18 mouse cellular contexts compared by ENCODE assay signal in the genomic region with DNA sequence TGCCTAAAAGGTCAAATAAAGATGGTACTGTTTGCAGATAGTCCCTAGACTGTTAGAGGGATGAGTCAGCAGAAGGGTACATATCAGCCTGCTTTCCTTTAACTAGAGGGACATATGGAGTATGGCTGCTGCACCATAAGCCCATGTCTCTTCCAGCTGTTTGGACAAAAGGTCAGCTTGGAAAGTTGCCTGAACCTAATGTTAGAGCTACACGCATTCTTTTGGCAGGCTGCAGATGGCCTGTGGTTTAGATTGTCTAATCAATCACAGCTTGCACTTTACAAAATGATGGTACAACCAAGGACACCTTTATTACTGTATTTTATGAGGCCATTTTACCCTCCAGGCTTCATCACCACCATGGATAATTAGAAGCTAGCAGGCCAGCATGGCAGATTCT.
A peak's percentile ranks its signal among the peaks of the same experiment; 100 is the strongest.
DNase-seq lines count a peak whose midpoint lies in the region; ATAC-seq and TF ChIP-seq lines count a peak whose summit lies in the region.
"Had no signal": no experiment of that assay in that cellular context is flagged by ENCODE, and none has a peak within 500 bp of the region (broad histone marks: within the 10 kb centered on the region; RNA-seq: fewer than 3 reads in every experiment).

No protein-coding gene starts in this region.

- no peak for DNase-seq in hindbrain, embryonic 11.5 days (ENCODE audit: low spot score)
- peak; percentile 14 for DNase-seq in limb, embryonic 14.5 days (ENCODE audit: low spot score)
- DNase-seq in limb, embryonic 10.5 days (ENCODE audit: low spot score), result no peak
- DNase-seq in brain, embryonic 14.5 days (ENCODE audit: low read depth), result peak; percentile 38
- peak; percentile 47 for DNase-seq in hindbrain, postnatal 0 days (ENCODE audit: low spot score)
- DNase-seq in urinary bladder, postnatal 10 days (ENCODE audit: low spot score), result no peak
- DNase-seq: cerebellum, adult 11 months; gastrocnemius, postnatal 25 days; heart, postnatal 10 days; kidney, postnatal 14 days; liver; liver, postnatal 0 days; right cerebral cortex, postnatal 14 days; thymus, postnatal 36 days had no signal

- no peaks in the 10 kb centered on the region for H3K36me3 ChIP-seq in hindbrain, embryonic 13.5 days
- H3K36me3 ChIP-seq in hindbrain, embryonic 11.5 days (ENCODE audit: control insufficient read depth, insufficient read depth, low read length), result no peaks in the 10 kb centered on the region
- H3K36me3 ChIP-seq in limb, embryonic 14.5 days (ENCODE audit: control insufficient read depth, insufficient read depth, low read length), result no peaks in the 10 kb centered on the region
- no peaks in the 10 kb centered on the region for H3K36me3 ChIP-seq in limb, embryonic 10.5 days
- H3K36me3 ChIP-seq in hindbrain, postnatal 0 days (ENCODE audit: insufficient read depth, low read length), result no peaks in the 10 kb centered on the region
- H3K36me3 ChIP-seq: G1E; midbrain, embryonic 15.5 days had no signal

- ATAC-seq in hindbrain, embryonic 13.5 days (ENCODE audit: low FRiP score), result peak; percentile 54; the same call in 1 of the 2 replicates
- no peak for ATAC-seq in hindbrain, embryonic 11.5 days (ENCODE audit: low FRiP score)
- ATAC-seq in limb, embryonic 14.5 days (ENCODE audit: low FRiP score, low read depth), result no peak
- peak; percentile 27; the same call in 1 of the 2 replicates for ATAC-seq in hindbrain, postnatal 0 days
- ATAC-seq: CD4-positive, CD25-positive, alpha-beta regulatory T cell, adult 4 months; liver, postnatal 0 days; midbrain, embryonic 15.5 days had no signal

- no peak overlapping the region for H3K9ac ChIP-seq in hindbrain, embryonic 13.5 days
- no peak overlapping the region for H3K9ac ChIP-seq in hindbrain, embryonic 11.5 days (ENCODE audit: low read depth, low read length)
- H3K9ac ChIP-seq in limb, embryonic 14.5 days (ENCODE audit: low read depth, low read length, severe bottlenecking), result no peak overlapping the region
- H3K9ac ChIP-seq in hindbrain, postnatal 0 days (replicated peaks; ENCODE audit: low read length), result no peak overlapping the region
- H3K9ac ChIP-seq: liver, postnatal 0 days; midbrain, embryonic 15.5 days had no signal

- H3K4me1 ChIP-seq in hindbrain, embryonic 13.5 days (replicated peaks), result no peaks in the 10 kb centered on the region; the same call in 1 of the 2 replicates
- H3K4me1 ChIP-seq in hindbrain, embryonic 11.5 days (replicated peaks; ENCODE audit: control insufficient read depth, insufficient read depth, low read length), result no peaks in the 10 kb centered on the region
- H3K4me1 ChIP-seq in limb, embryonic 14.5 days (ENCODE audit: control insufficient read depth, insufficient read depth, low read length), result no peaks in the 10 kb centered on the region
- no peaks in the 10 kb centered on the region for H3K4me1 ChIP-seq in limb, embryonic 10.5 days
- H3K4me1 ChIP-seq in hindbrain, postnatal 0 days (ENCODE audit: insufficient read depth, low read length), result no peaks in the 10 kb centered on the region
- H3K4me1 ChIP-seq: midbrain, embryonic 15.5 days had no signal

- WGBS in hindbrain, embryonic 13.5 days, result 62% methylated on average over 1 of the region's 1 CpGs
- WGBS in hindbrain, embryonic 11.5 days, result 73% methylated on average over 1 of the region's 1 CpGs
- WGBS in limb, embryonic 14.5 days, result 17% methylated on average over 1 of the region's 1 CpGs
- WGBS in limb, embryonic 10.5 days, result 57% methylated on average over 1 of the region's 1 CpGs
- WGBS in hindbrain, postnatal 0 days, result 52% methylated on average over 1 of the region's 1 CpGs

- no peak overlapping the region for H3K4me2 ChIP-seq in hindbrain, embryonic 13.5 days
- no peak overlapping the region for H3K4me2 ChIP-seq in hindbrain, embryonic 11.5 days (replicated peaks; ENCODE audit: low read depth, low read length)
- no peak overlapping the region for H3K4me2 ChIP-seq in limb, embryonic 14.5 days (replicated peaks; ENCODE audit: low read depth, low read length, severe bottlenecking)
- no peak overlapping the region for H3K4me2 ChIP-seq in hindbrain, postnatal 0 days (ENCODE audit: low read depth, low read length)
- H3K4me2 ChIP-seq: midbrain, embryonic 15.5 days had no signal

- H3K27ac ChIP-seq in hindbrain, embryonic 13.5 days, result no peak overlapping the region
- no peak overlapping the region for H3K27ac ChIP-seq in hindbrain, embryonic 11.5 days (ENCODE audit: low read depth, low read length)
- H3K27ac ChIP-seq in limb, embryonic 14.5 days (replicated peaks; ENCODE audit: low read depth, low read length), result no peak overlapping the region
- no peak overlapping the region for H3K27ac ChIP-seq in limb, embryonic 10.5 days
- no peak overlapping the region for H3K27ac ChIP-seq in hindbrain, postnatal 0 days
- H3K27ac ChIP-seq: midbrain, embryonic 15.5 days had no signal

- no peaks in the 10 kb centered on the region for H3K9me3 ChIP-seq in hindbrain, embryonic 13.5 days
- no peaks in the 10 kb centered on the region for H3K9me3 ChIP-seq in hindbrain, embryonic 11.5 days (ENCODE audit: control insufficient read depth, low read length)
- H3K9me3 ChIP-seq in limb, embryonic 14.5 days (ENCODE audit: control insufficient read depth, low read length), result no peaks in the 10 kb centered on the region
- no peaks in the 10 kb centered on the region for H3K9me3 ChIP-seq in limb, embryonic 10.5 days (replicated peaks)
- no peaks in the 10 kb centered on the region for H3K9me3 ChIP-seq in hindbrain, postnatal 0 days (ENCODE audit: low read length)
- H3K9me3 ChIP-seq: G1E; midbrain, embryonic 15.5 days had no signal

- no peak for TF ChIP-seq POLR2A in limb, embryonic 14.5 days (IDR thresholded peaks at IDR 0.05; ENCODE audit: borderline replicate concordance, extremely low read depth, insufficient read depth, insufficient read length)
- no peak for TF ChIP-seq POLR2A in brain, embryonic 14.5 days (IDR thresholded peaks at IDR 0.05; ENCODE audit: borderline replicate concordance, extremely low read depth, insufficient read depth, insufficient read length, poor library complexity, severe bottlenecking)

- no peak for TF ChIP-seq CTCF in brain, embryonic 14.5 days (IDR thresholded peaks at IDR 0.05; ENCODE audit: borderline replicate concordance, extremely low read depth, insufficient read depth, insufficient read length)
- no peak for TF ChIP-seq CTCF in hindbrain, postnatal 0 days (IDR thresholded peaks at IDR 0.05; ENCODE audit: low read depth)

- H3K27me3 ChIP-seq in hindbrain, embryonic 13.5 days, result no peaks in the 10 kb centered on the region
- H3K27me3 ChIP-seq in hindbrain, embryonic 11.5 days (ENCODE audit: control insufficient read depth, insufficient read depth, low read length), result no peaks in the 10 kb centered on the region
- no peaks in the 10 kb centered on the region for H3K27me3 ChIP-seq in limb, embryonic 14.5 days (ENCODE audit: control insufficient read depth, insufficient read depth, low read length)
- no peaks in the 10 kb centered on the region for H3K27me3 ChIP-seq in limb, embryonic 10.5 days (ENCODE audit: low read depth, poor library complexity, severe bottlenecking)
- no peaks in the 10 kb centered on the region for H3K27me3 ChIP-seq in hindbrain, postnatal 0 days (ENCODE audit: insufficient read depth, low read length)
- H3K27me3 ChIP-seq: midbrain, embryonic 15.5 days had no signal

- no peak overlapping the region for H3K4me3 ChIP-seq in hindbrain, embryonic 13.5 days
- no peak overlapping the region for H3K4me3 ChIP-seq in hindbrain, embryonic 11.5 days (ENCODE audit: low read depth, low read length)
- H3K4me3 ChIP-seq in limb, embryonic 14.5 days (replicated peaks; ENCODE audit: low read length), result no peak overlapping the region
- no peak overlapping the region for H3K4me3 ChIP-seq in limb, embryonic 10.5 days
- H3K4me3 ChIP-seq in hindbrain, postnatal 0 days (ENCODE audit: low read length), result no peak overlapping the region
- H3K4me3 ChIP-seq: midbrain, embryonic 15.5 days had no signal

Comparison
In these comparisons a context has a peak if more than half of its experiments do, and no peak if none do; other contexts are left out.
1. ATAC-seq: peak in hindbrain, embryonic 13.5 days (single experiment) and hindbrain, postnatal 0 days (single experiment); none in hindbrain, embryonic 11.5 days (single experiment) and limb, embryonic 14.5 days (single experiment).
2. DNase-seq: peak in limb, embryonic 14.5 days (single experiment), brain, embryonic 14.5 days (single experiment) and hindbrain, postnatal 0 days (single experiment); none in hindbrain, embryonic 11.5 days (single experiment), limb, embryonic 10.5 days (single experiment) and urinary bladder, postnatal 10 days (single experiment).